Mouse (Mus musculus) embryonic facial prominence, embryonic 14.5 days (tissue): ENCODE measurements at regions not wholly inside any gene's neighbourhood (a gene's known extent, or its start where the extent isn't known, plus 50 kb on each side); places are given as distances from the start of the nearest gene placed in this dataset.
A peak's percentile ranks its signal among the peaks of the same experiment; 100 is the strongest.

Experiments
- ATAC-seq: fragments of 200-750 bp; cut with Nextera tagmentation; 2 replicates; pipeline ENCODE4 v1.8.0; 2017; ENCODE audit warnings: low read depth, moderate number of reproducible peaks, moderate TSS enrichment
- DNase-seq: peaks from one replicate; pipeline ENCODE4 v3.0.0-alpha.2; 2015; ENCODE audit warnings: low spot score
- H3K27ac ChIP-seq: fragments of 300-500 bp; sonication (generic); replicated peaks from 2 replicates; pipeline ENCODE4 v1.5.1; 2014; ENCODE audit warnings: low read depth, mild to moderate bottlenecking, low read length, moderate library complexity
- H3K27me3 ChIP-seq: fragments of 300-500 bp; sonication (generic); replicated peaks from 2 replicates; pipeline ENCODE4 v1.6.1; 2014; ENCODE audit warnings: low read length; ENCODE audit not compliant: control insufficient read depth, insufficient read depth
- H3K36me3 ChIP-seq: fragments of 300-500 bp; sonication (generic); 2 replicates; pipeline ENCODE4 v1.6.1; 2014; ENCODE audit warnings: low read length, mixed read lengths; ENCODE audit not compliant: control insufficient read depth, insufficient read depth
- H3K4me1 ChIP-seq: fragments of 300-500 bp; sonication (generic); 2 replicates; pipeline ENCODE4 v1.6.1; 2014; ENCODE audit warnings: antibody characterized with exemption, low read length; ENCODE audit not compliant: control insufficient read depth, insufficient read depth
- H3K4me2 ChIP-seq: fragments of 300-500 bp; sonication (generic); 2 replicates; pipeline ENCODE4 v1.6.1; 2014; ENCODE audit warnings: low read depth, mild to moderate bottlenecking, low read length, moderate library complexity, mixed read lengths
- H3K4me3 ChIP-seq: fragments of 300-500 bp; sonication (generic); 2 replicates; pipeline ENCODE4 v1.5.1; 2014; ENCODE audit warnings: low read depth, mild to moderate bottlenecking, low read length
- H3K9ac ChIP-seq: fragments of 300-500 bp; sonication (generic); 2 replicates; pipeline ENCODE4 v1.6.1; 2014; ENCODE audit warnings: low read depth, mild to moderate bottlenecking, low read length, moderate library complexity, mixed read lengths
- H3K9me3 ChIP-seq: fragments of 300-500 bp; sonication (generic); 2 replicates; pipeline ENCODE4 v1.6.1; 2016; ENCODE audit warnings: low read length; ENCODE audit not compliant: control insufficient read depth
- WGBS: fragments of 180-500 bp; shearing (Covaris S2); extraction: QIAGEN DNeasy Blood & Tissue Kit; methylation state at CpG from one replicate; pipeline ENCODE4 v1.1.7; 2014; 5-methylcytosine and 5-hydroxymethylcytosine counted together

GRCm38 (mm10) chr3:42227679-42228398, 485.4 kb downstream of the D3Ertd751e start:
- H3K4me1 ChIP-seq: no peaks in the 10 kb centered on the region
- no peak overlapping the region for H3K4me3 ChIP-seq
- ATAC-seq (no peak), DNase-seq (peak; percentile 35)
- no peak overlapping the region for H3K27ac ChIP-seq
- no peaks in the 10 kb centered on the region for H3K9me3 ChIP-seq
- H3K4me2 ChIP-seq: no peak overlapping the region
- H3K36me3 ChIP-seq: no peaks in the 10 kb centered on the region
- H3K27me3 ChIP-seq: no peaks in the 10 kb centered on the region
- no peak overlapping the region for H3K9ac ChIP-seq
- 60% methylated on average over 4 of the region's 4 CpGs for WGBS

GRCm38 (mm10) chr3:42228399-42228755, 486.0 kb downstream of the D3Ertd751e start:
- WGBS: 66% methylated on average over 3 of the region's 3 CpGs
- H3K9ac ChIP-seq: no peak overlapping the region
- H3K4me3 ChIP-seq: no peak overlapping the region
- H3K4me1 ChIP-seq: no peaks in the 10 kb centered on the region
- no peak overlapping the region for H3K4me2 ChIP-seq
- H3K27me3 ChIP-seq: no peaks in the 10 kb centered on the region
- H3K27ac ChIP-seq: no peak overlapping the region
- no peak for ATAC-seq
- H3K9me3 ChIP-seq: no peaks in the 10 kb centered on the region
- no peak for DNase-seq
- H3K36me3 ChIP-seq: no peaks in the 10 kb centered on the region

GRCm38 (mm10) chr3:42232268-42232667, 489.9 kb downstream of the D3Ertd751e start:
- H3K9me3 ChIP-seq: no peaks in the 10 kb centered on the region
- no peak overlapping the region for H3K9ac ChIP-seq
- no peak overlapping the region for H3K27ac ChIP-seq
- no peak overlapping the region for H3K4me2 ChIP-seq
- H3K4me1 ChIP-seq: no peaks in the 10 kb centered on the region
- ATAC-seq (no peak), DNase-seq (no peak)
- H3K36me3 ChIP-seq: no peaks in the 10 kb centered on the region
- H3K27me3 ChIP-seq: no peaks in the 10 kb centered on the region
- H3K4me3 ChIP-seq: no peak overlapping the region
- 73% methylated on average over 5 of the region's 5 CpGs for WGBS

- H3K27ac ChIP-seq: no peak overlapping the region
- WGBS: 84% methylated on average over 3 of the region's 3 CpGs
- no peak for DNase-seq
- no peaks in the 10 kb centered on the region for H3K4me1 ChIP-seq
- H3K9me3 ChIP-seq: no peaks in the 10 kb centered on the region
- no peak for ATAC-seq
- no peak overlapping the region for H3K4me2 ChIP-seq
- H3K9ac ChIP-seq: no peak overlapping the region
- no peak overlapping the region for H3K4me3 ChIP-seq
- H3K27me3 ChIP-seq: no peaks in the 10 kb centered on the region
- no peaks in the 10 kb centered on the region for H3K36me3 ChIP-seq
Observed at GRCm38 (mm10) chr3:42233756-42234155, 491.3 kb downstream of the D3Ertd751e start.

- 85% methylated on average over 1 of the region's 1 CpGs for WGBS
- H3K4me2 ChIP-seq: no peak overlapping the region
- no peaks in the 10 kb centered on the region for H3K27me3 ChIP-seq
- no peak overlapping the region for H3K4me3 ChIP-seq
- ATAC-seq (no peak), DNase-seq (no peak)
- H3K4me1 ChIP-seq: no peaks in the 10 kb centered on the region
- no peaks in the 10 kb centered on the region for H3K36me3 ChIP-seq
- no peak overlapping the region for H3K27ac ChIP-seq
- no peak overlapping the region for H3K9ac ChIP-seq
- no peaks in the 10 kb centered on the region for H3K9me3 ChIP-seq
Observed at GRCm38 (mm10) chr3:42235515-42235914, 493.1 kb downstream of the D3Ertd751e start.
